Mouse (Mus musculus): Measurements from ENCODE around the gene Tnks2. TPM values are rescaled to one million over a fixed set of nuclear protein-coding genes. Genes with fewer than 3 reads are reported as not detected.

The Tnks2 gene
- polyA plus RNA-seq (2014; fragmentation: Illumina TruSeq; extraction: RNeasy Lipid Tissue Mini Kit (QIAGEN cat#74804); ENCODE audit: low read depth, low replicate concordance) = 145 TPM

DNA sequence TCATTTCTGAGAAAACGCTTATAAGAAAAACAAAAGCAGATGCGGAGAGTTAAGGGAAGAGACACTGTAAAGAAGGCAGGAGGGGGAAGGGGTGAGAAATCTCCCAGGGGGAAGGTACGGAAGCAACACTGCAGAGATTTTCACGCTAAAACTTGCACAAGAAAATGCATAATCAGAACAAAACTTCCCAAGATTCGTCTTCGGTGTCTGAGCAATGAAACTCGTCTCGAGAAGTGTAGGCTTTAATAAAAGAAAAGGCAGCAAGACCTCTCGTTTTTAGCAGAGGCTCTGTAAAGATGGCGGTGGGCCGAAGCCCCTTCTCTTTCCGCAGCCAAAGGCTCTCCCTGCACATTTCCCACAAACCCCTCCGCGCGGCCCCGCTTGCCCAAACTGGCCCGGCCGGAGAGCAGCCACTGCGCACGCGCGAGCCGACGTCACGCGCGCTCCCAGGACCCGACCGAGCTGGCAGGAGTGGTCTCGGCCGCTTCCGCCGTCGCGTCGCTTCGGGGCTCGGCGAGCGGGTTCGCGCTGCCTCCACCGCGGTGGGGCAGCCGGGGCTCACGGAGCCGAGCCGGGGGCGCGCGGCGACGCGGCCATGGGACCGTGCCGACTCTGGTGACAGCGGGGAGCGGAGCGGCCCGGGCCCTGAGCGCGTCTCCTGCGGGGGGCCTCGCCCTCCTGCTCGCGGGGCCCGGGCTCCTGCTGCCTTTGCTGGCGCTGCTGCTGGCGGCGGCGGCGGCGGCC, at the start of gene Tnks2:
TSS of gene Tnks2 (plus strand) at position 445 of the 744 bp plus-strand sequence.

DNA sequence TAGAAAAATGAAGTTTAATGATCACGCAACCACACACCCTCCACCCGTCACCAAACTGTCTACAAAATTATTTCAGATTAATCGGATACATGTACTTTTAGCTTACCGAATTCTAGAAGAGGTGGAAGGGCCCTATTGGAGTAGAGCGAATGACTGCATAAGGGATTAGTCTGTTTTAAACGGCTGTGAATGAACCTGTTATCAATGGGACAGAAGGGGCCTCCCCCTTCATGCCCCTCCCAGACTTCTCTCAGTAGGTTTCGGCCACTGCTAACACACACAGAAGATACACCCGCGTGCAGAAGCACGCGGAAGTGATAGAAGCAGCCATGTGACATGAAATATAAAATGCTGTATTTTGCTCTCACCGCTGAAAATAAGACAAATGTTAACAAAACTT, 85.4 kb downstream of the Tnks2 start, which contains the start of gene Fgfbp3:
TSS of gene Fgfbp3 (minus strand) at position 150 of the 400 bp plus-strand sequence.

DNA sequence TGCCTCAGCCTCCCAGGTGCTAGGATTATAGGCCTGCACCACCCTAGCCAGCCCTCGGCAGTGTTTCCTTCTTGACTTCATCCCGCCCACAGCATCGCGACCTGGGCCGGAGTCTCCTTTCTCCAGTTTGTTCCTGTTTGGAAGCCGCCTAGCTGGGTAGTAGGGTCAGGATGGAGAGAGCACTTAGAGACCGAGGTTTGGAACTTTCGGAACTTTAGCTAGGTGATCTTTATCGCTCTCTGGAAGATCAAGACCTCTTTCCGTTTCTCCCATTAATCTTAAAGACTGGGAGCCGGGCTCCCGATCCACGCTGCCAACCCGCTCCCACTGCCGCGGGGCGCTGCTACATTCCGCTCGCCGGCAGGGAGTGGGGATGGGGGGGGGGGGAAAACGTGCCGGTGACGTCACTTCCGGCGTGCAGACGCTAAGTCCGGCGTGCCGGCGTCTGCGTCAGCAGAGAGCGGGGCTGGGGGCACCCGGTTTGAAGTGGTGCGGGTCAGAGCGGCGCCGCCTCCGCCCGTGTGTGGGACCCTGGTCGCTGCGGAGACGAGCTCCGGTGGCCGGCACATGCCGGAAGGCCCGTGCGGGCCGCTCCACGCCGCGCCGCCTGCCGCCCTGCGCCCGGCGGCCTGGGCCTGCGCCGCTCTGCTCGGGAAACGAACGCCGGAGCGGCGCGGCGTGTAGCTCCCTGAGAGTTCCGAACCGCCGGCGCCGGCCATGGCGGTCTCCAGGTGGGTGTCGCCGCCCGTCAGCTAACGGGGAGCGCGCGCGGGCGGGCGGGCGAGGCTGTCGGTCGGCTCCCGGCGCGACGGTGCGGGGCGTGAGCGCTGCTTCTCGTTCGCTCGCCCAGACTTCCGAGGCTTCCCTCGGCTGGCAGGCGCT, 91.9 kb downstream of the Tnks2 start, which contains the start of gene Btaf1:
TSS of gene Btaf1 (plus strand) at position 409 of the 882 bp plus-strand sequence.

Other genes with a start within 250 kb of the Tnks2 start
- 10.3 TPM for gene Ppp1r3c, start 97.6 kb upstream of the Tnks2 start, polyA plus RNA-seq (2014; fragmentation: Illumina TruSeq; extraction: RNeasy Lipid Tissue Mini Kit (QIAGEN cat#74804); ENCODE audit: low read depth, low replicate concordance)
- 9.9 TPM for gene Fgfbp3, start 85.4 kb downstream of the Tnks2 start, polyA plus RNA-seq (2014; fragmentation: Illumina TruSeq; extraction: RNeasy Lipid Tissue Mini Kit (QIAGEN cat#74804); ENCODE audit: low read depth, low replicate concordance)
- 43.6 TPM for gene Btaf1, start 91.8 kb downstream of the Tnks2 start, polyA plus RNA-seq (2014; fragmentation: Illumina TruSeq; extraction: RNeasy Lipid Tissue Mini Kit (QIAGEN cat#74804); ENCODE audit: low read depth, low replicate concordance)